Mouse (Mus musculus) C2C12 (cell line): ENCODE measurements around the gene Cdc42bpg. TPM values are rescaled to one million over a fixed set of nuclear protein-coding genes. Genes with fewer than 3 reads are reported as not detected.

ENCODE experiments used
- H3K27me3 ChIP-seq: one replicate; pipeline ENCODE4 v1.6.1; 2011; ENCODE audit not compliant: control insufficient read depth, insufficient read depth, insufficient read length
- H3K36me3 ChIP-seq: one replicate; pipeline ENCODE4 v1.6.1; 2011; ENCODE audit not compliant: control insufficient read depth, insufficient read depth
- H3K4me3 ChIP-seq: one replicate; pipeline ENCODE4 v1.5.1; 2011; ENCODE audit warnings: mild to moderate bottlenecking, control low read depth; ENCODE audit not compliant: poor library complexity, insufficient read depth, severe bottlenecking
- H3K79me2 ChIP-seq: one replicate; pipeline ENCODE4 v1.6.1; 2011; ENCODE audit not compliant: control insufficient read depth, insufficient read depth
- H3K79me3 ChIP-seq: one replicate; pipeline ENCODE4 v1.6.1; 2011; ENCODE audit warnings: low read depth, control low read depth
- H3ac ChIP-seq: one replicate; pipeline ENCODE3; 2011; ENCODE audit warnings: low read depth; ENCODE audit not compliant: control insufficient read depth, insufficient read length
- CEBPB ChIP-seq: IDR thresholded peaks from one replicate; pipeline ENCODE4 v1.6.1; 2011; ENCODE audit warnings: low read depth, mild to moderate bottlenecking, control low read depth, moderate library complexity
- CTCF ChIP-seq: IDR thresholded peaks from one replicate; pipeline ENCODE4 v1.5.1; 2011; ENCODE audit not compliant: control insufficient read depth, insufficient read depth, insufficient read length
- FOSL1 ChIP-seq: IDR thresholded peaks from one replicate; pipeline ENCODE4 v1.8.0; 2011; ENCODE audit warnings: mild to moderate bottlenecking, low read length; ENCODE audit not compliant: poor library complexity, insufficient read depth, severe bottlenecking
- MAX ChIP-seq: IDR thresholded peaks from one replicate; pipeline ENCODE4 v1.6.1; 2011; ENCODE audit warnings: mild to moderate bottlenecking, control low read depth
- MYOD1 ChIP-seq: IDR thresholded peaks from one replicate; pipeline ENCODE4 v1.6.1; 2011; ENCODE audit warnings: low read depth; ENCODE audit not compliant: control insufficient read depth, insufficient read length
- MYOG ChIP-seq: IDR thresholded peaks from one replicate; pipeline ENCODE4 v1.6.1; 2011; ENCODE audit not compliant: control insufficient read depth, insufficient read length; ENCODE audit errors: extremely low read depth
- USF1 ChIP-seq: IDR thresholded peaks from one replicate; pipeline ENCODE4 v1.6.1; 2011; ENCODE audit warnings: low read depth, mild to moderate bottlenecking, control low read depth, moderate library complexity
- polyA plus RNA-seq: library from polyadenylated mRNA; unstranded; fragments of >200 nt; fragmentation: generic; extraction: Trizol; gene quantifications from one replicate; pipeline ENCODE4 v1.2.1, GENCODE M21; 2012; ENCODE audit warnings: missing spikeins

Gene Cdc42bpg
- polyA plus RNA-seq, 1 experiment: 7.2 TPM

- Histone ChIP-seq H3K4me3 (no peak overlapping the region), H3ac (no peak overlapping the region), H3K79me3 (no peaks in the 10 kb centered on the region), H3K79me2 (peaks cover 2% of the 10 kb centered on the region), H3K27me3 (no peaks in the 10 kb centered on the region), H3K36me3 (peaks cover 29% of the 10 kb centered on the region)
- TF ChIP-seq FOSL1 (no peak), CTCF (no peak), CEBPB (no peak), USF1 (no peak), MYOD1 (no peak), MAX (no peak), MYOG (no peak)
These were observed 36.1 kb downstream of the Cdc42bpg start for GRCm38 (mm10) chr19:6342276-6342933.

GRCm38 (mm10) chr19:6343066-6343925, 37.0 kb downstream of the Cdc42bpg start:
- Histone ChIP-seq H3K79me3 (no peaks in the 10 kb centered on the region), H3K79me2 (no peaks in the 10 kb centered on the region), H3K27me3 (no peaks in the 10 kb centered on the region), H3ac (no peak overlapping the region), H3K36me3 (peaks cover 20% of the 10 kb centered on the region), H3K4me3 (no peak overlapping the region)
- TF ChIP-seq CEBPB (no peak), USF1 (no peak), CTCF (no peak), FOSL1 (no peak), MAX (no peak), MYOG (no peak), MYOD1 (no peak)

GRCm38 (mm10) chr19:6343996-6344395, 37.7 kb downstream of the Cdc42bpg start:
- Histone ChIP-seq H3K27me3 (no peaks in the 10 kb centered on the region), H3K4me3 (no peak overlapping the region), H3K36me3 (peaks cover 13% of the 10 kb centered on the region), H3ac (no peak overlapping the region), H3K79me3 (no peaks in the 10 kb centered on the region), H3K79me2 (no peaks in the 10 kb centered on the region)
- TF ChIP-seq FOSL1 (no peak), CTCF (no peak), USF1 (no peak), MYOD1 (no peak), MAX (no peak), CEBPB (no peak), MYOG (no peak)

- no peak for TF ChIP-seq MYOG
- TF ChIP-seq MYOD1: no peak
- TF ChIP-seq FOSL1: no peak
- TF ChIP-seq MAX: no peak
- no peak for TF ChIP-seq USF1
- TF ChIP-seq CTCF: no peak
- TF ChIP-seq CEBPB: no peak
- Histone ChIP-seq H3K79me3 (no peaks in the 10 kb centered on the region), H3K4me3 (no peak overlapping the region), H3K79me2 (no peaks in the 10 kb centered on the region), H3ac (no peak overlapping the region), H3K36me3 (no peaks in the 10 kb centered on the region), H3K27me3 (no peaks in the 10 kb centered on the region)
These were observed 39.8 kb downstream of the Cdc42bpg start for GRCm38 (mm10) chr19:6346023-6346422.

- Histone ChIP-seq H3K36me3 (no peaks in the 10 kb centered on the region), H3K4me3 (no peak overlapping the region), H3K79me3 (no peaks in the 10 kb centered on the region), H3K79me2 (no peaks in the 10 kb centered on the region), H3ac (no peak overlapping the region), H3K27me3 (no peaks in the 10 kb centered on the region)
- TF ChIP-seq FOSL1: no peak
- TF ChIP-seq MYOD1: no peak
- no peak for TF ChIP-seq CEBPB
- no peak for TF ChIP-seq MAX
- TF ChIP-seq MYOG: no peak
- TF ChIP-seq CTCF: no peak
- TF ChIP-seq USF1: no peak
These were observed 40.4 kb downstream of the Cdc42bpg start for GRCm38 (mm10) chr19:6346661-6347060.
